Mouse (Mus musculus): ENCODE data around the gene Rrnad1. TPM values are rescaled to one million over a fixed set of nuclear protein-coding genes. Genes with fewer than 3 reads are reported as not detected.

Gene Rrnad1
- polyA plus RNA-seq, 1 experiment from 2014 or later = 19.1 TPM

DNA sequence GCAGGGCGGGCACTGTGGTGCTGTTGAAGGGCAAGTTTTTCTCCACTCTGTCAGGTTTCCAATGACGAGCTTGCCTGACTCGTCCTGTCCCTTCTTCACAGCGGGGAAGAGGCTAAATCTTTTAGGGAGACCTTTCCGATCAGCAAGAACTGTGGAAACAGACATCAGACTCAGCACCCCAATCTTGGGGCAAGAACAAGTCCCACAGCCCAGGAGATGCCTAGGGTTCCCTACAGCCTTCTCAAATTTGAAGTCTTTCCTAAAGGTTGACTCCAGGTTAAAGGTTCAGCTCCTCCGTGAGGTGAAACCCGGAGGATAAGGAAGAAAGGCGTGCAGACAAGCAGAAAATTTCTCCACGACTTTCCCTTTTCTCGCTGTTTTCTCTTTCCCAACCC is 29.7 kb upstream of the Rrnad1 start:
- 0 out of 2 replicates have a peak, but pooled peaks cover 4% of the 10 kb centered on the region for H3K27me3 ChIP-seq (ENCODE audit: poor library complexity, severe bottlenecking)
- peak overlapping the region; percentile 56 for H3K4me3 ChIP-seq
- H3K9me3 ChIP-seq = no peaks in the 10 kb centered on the region
- H3K27ac ChIP-seq = peak overlapping the region; percentile 96
- peaks cover 55% of the 10 kb centered on the region for H3K4me1 ChIP-seq
- H3K36me3 ChIP-seq (replicated peaks) = peaks cover 2% of the 10 kb centered on the region
- 3% methylated on average over 10 of the region's 10 CpGs for WGBS
- DNase-seq (ENCODE audit: extremely low spot score, low spot score) = no peak

GRCm38 (mm10) chr3:87959371-87959770 is 28.9 kb upstream of the Rrnad1 start:
- H3K27me3 ChIP-seq (ENCODE audit: poor library complexity, severe bottlenecking) = 0 out of 2 replicates have a peak, but pooled peaks cover 4% of the 10 kb centered on the region
- H3K4me1 ChIP-seq = peaks cover 55% of the 10 kb centered on the region
- 59% methylated on average over 7 of the region's 7 CpGs for WGBS
- H3K9me3 ChIP-seq = no peaks in the 10 kb centered on the region
- H3K27ac ChIP-seq = peak overlapping the region; percentile 96
- no peak for DNase-seq (ENCODE audit: extremely low spot score, low spot score)
- H3K36me3 ChIP-seq (replicated peaks) = peaks cover 11% of the 10 kb centered on the region
- no peak overlapping the region for H3K4me3 ChIP-seq

DNA sequence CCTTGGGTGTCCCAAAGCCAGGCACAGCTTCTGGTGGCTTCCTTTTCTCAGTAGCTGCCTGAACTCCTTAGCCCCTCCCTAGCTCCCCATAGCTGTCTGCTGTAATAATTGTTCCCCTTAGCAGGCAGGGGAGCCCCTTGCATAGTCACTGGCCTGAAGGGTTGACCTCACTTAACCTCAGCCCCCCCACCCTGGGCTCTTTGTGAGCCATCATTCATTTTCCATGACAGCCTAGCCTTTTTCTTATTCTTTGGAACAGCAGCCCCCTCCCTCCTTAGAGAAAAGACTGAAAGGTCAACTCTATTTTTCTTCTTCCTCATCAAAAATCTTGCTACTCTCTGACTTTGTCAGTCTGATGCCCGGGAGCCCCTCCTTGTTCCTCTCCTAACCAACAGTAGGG is 28.4 kb upstream of the Rrnad1 start:
- H3K27ac ChIP-seq = peak overlapping the region; percentile 96
- no peak for DNase-seq (ENCODE audit: extremely low spot score, low spot score)
- H3K36me3 ChIP-seq (replicated peaks) = peaks cover 15% of the 10 kb centered on the region
- H3K4me1 ChIP-seq = peaks cover 55% of the 10 kb centered on the region
- no peaks in the 10 kb centered on the region for H3K9me3 ChIP-seq
- H3K4me3 ChIP-seq = no peak overlapping the region; the same call in none of the 2 replicates
- WGBS = 26% methylated on average over 1 of the region's 1 CpGs
- H3K27me3 ChIP-seq (ENCODE audit: poor library complexity, severe bottlenecking) = 0 out of 2 replicates have a peak, but pooled peaks cover 4% of the 10 kb centered on the region

GRCm38 (mm10) chr3:87958476-87958875 is 28.0 kb upstream of the Rrnad1 start:
- H3K27me3 ChIP-seq (ENCODE audit: poor library complexity, severe bottlenecking) = 0 out of 2 replicates have a peak, but pooled peaks cover 4% of the 10 kb centered on the region
- no peak overlapping the region; the same call in none of the 2 replicates for H3K4me3 ChIP-seq
- no peak for DNase-seq (ENCODE audit: extremely low spot score, low spot score)
- peak overlapping the region; percentile 96 for H3K27ac ChIP-seq
- peaks cover 57% of the 10 kb centered on the region for H3K4me1 ChIP-seq
- H3K9me3 ChIP-seq = no peaks in the 10 kb centered on the region
- WGBS = 31% methylated on average over 4 of the region's 4 CpGs
- peaks cover 19% of the 10 kb centered on the region for H3K36me3 ChIP-seq (replicated peaks)

DNA sequence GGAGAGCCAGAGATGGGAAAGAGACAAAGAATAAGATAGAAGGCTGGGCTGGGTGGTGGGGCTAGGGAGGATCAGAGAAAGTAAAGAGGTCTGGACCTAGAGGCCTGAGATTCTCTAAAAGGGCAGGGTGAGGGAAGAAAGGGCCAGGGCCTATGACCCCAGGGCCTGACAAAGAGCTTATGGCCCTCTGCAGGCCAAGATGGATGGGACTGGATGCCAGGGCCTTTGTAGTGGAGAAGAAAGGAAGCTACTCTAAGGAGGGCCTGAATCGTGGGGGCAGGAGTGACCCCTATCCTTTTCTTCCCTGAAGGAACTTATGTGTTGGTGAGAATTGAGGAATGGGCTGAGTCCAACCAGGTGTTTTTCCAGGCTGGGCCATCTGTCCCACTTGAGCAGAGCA is 27.5 kb upstream of the Rrnad1 start:
- H3K27ac ChIP-seq = peak overlapping the region; percentile 96
- WGBS = 0% methylated on average over 1 of the region's 1 CpGs
- H3K4me1 ChIP-seq = peaks cover 61% of the 10 kb centered on the region
- 0 out of 2 replicates have a peak, but pooled peaks cover 4% of the 10 kb centered on the region for H3K27me3 ChIP-seq (ENCODE audit: poor library complexity, severe bottlenecking)
- H3K4me3 ChIP-seq = no peak overlapping the region
- peaks cover 24% of the 10 kb centered on the region for H3K36me3 ChIP-seq (replicated peaks)
- no peak for DNase-seq (ENCODE audit: extremely low spot score, low spot score)
- no peaks in the 10 kb centered on the region for H3K9me3 ChIP-seq

- Histone ChIP-seq H3K4me3 (peak overlapping the region; percentile 76), H3K4me1 (peaks cover 72% of the 10 kb centered on the region), H3K36me3 (replicated peaks) (peaks cover 43% of the 10 kb centered on the region), H3K27me3 (ENCODE audit: poor library complexity, severe bottlenecking) (peaks cover 17% of the 10 kb centered on the region; the same call in 1 of the 2 replicates), H3K27ac (peak overlapping the region; percentile 95), H3K9me3 (no peaks in the 10 kb centered on the region)
- 8% methylated on average over 5 of the region's 5 CpGs for WGBS
- no peak for DNase-seq (ENCODE audit: extremely low spot score, low spot score)
Observed at GRCm38 (mm10) chr3:87952440-87952839, 21.9 kb upstream of the Rrnad1 start.

- H3K4me1 ChIP-seq = peaks cover 74% of the 10 kb centered on the region
- no peak for DNase-seq (ENCODE audit: extremely low spot score, low spot score)
- peaks cover 21% of the 10 kb centered on the region; the same call in 1 of the 2 replicates for H3K27me3 ChIP-seq (ENCODE audit: poor library complexity, severe bottlenecking)
- H3K9me3 ChIP-seq = no peaks in the 10 kb centered on the region
- WGBS = 18% methylated on average over 12 of the region's 12 CpGs
- H3K27ac ChIP-seq = peak overlapping the region; percentile 95
- peak overlapping the region; percentile 76 for H3K4me3 ChIP-seq
- peaks cover 43% of the 10 kb centered on the region for H3K36me3 ChIP-seq (replicated peaks)
Observed at GRCm38 (mm10) chr3:87951946-87952345, 21.4 kb upstream of the Rrnad1 start.

GRCm38 (mm10) chr3:87949955-87950515 is 19.5 kb upstream of the Rrnad1 start:
- Histone ChIP-seq H3K36me3 (replicated peaks) (peaks cover 39% of the 10 kb centered on the region), H3K4me3 (peak overlapping the region; percentile 76), H3K9me3 (no peaks in the 10 kb centered on the region), H3K4me1 (peaks cover 86% of the 10 kb centered on the region), H3K27ac (peak overlapping the region; percentile 95), H3K27me3 (ENCODE audit: poor library complexity, severe bottlenecking) (peaks cover 31% of the 10 kb centered on the region)
- peak; percentile 55 for DNase-seq (ENCODE audit: extremely low spot score, low spot score)
- WGBS = 2% methylated on average over 13 of the region's 13 CpGs

GRCm38 (mm10) chr3:87949266-87949954 is 18.9 kb upstream of the Rrnad1 start:
- H3K4me3 ChIP-seq = peak overlapping the region; percentile 76
- peaks cover 37% of the 10 kb centered on the region for H3K36me3 ChIP-seq (replicated peaks)
- peaks cover 93% of the 10 kb centered on the region for H3K4me1 ChIP-seq
- peak overlapping the region; percentile 95 for H3K27ac ChIP-seq
- no peaks in the 10 kb centered on the region for H3K9me3 ChIP-seq
- DNase-seq (ENCODE audit: extremely low spot score, low spot score) = no peak
- H3K27me3 ChIP-seq (ENCODE audit: poor library complexity, severe bottlenecking) = peaks cover 31% of the 10 kb centered on the region
- WGBS = under 1% methylated on average over 16 of the region's 16 CpGs

- DNase-seq (ENCODE audit: extremely low spot score, low spot score) = peak; percentile 82
- peaks cover 31% of the 10 kb centered on the region for H3K27me3 ChIP-seq (ENCODE audit: poor library complexity, severe bottlenecking)
- H3K9me3 ChIP-seq = no peaks in the 10 kb centered on the region
- peak within 1 kb of the TSS; percentile 95 for H3K27ac ChIP-seq
- peaks cover 100% of the 10 kb centered on the region for H3K4me1 ChIP-seq
- H3K4me3 ChIP-seq = peak within 1 kb of the TSS; percentile 76
- H3K36me3 ChIP-seq (replicated peaks) = peaks cover 35% of the 10 kb centered on the region
- under 1% methylated on average over 35 of the region's 35 CpGs for WGBS
Observed at GRCm38 (mm10) chr3:87948378-87949265, 18.1 kb upstream of the Rrnad1 start, which contains the start of gene Crabp2. Gene Crabp2 (plus strand): TSS chr3:87948666.

GRCm38 (mm10) chr3:87947811-87948199 is 17.3 kb upstream of the Rrnad1 start:
- H3K27me3 ChIP-seq (ENCODE audit: poor library complexity, severe bottlenecking) = peaks cover 31% of the 10 kb centered on the region
- peak overlapping the region; percentile 95 for H3K27ac ChIP-seq
- H3K4me1 ChIP-seq = peaks cover 95% of the 10 kb centered on the region
- WGBS = under 1% methylated on average over 17 of the region's 17 CpGs
- H3K4me3 ChIP-seq = peak overlapping the region; percentile 76
- peak; percentile 89 for DNase-seq (ENCODE audit: extremely low spot score, low spot score)
- H3K36me3 ChIP-seq (replicated peaks) = peaks cover 35% of the 10 kb centered on the region
- no peaks in the 10 kb centered on the region for H3K9me3 ChIP-seq

DNA sequence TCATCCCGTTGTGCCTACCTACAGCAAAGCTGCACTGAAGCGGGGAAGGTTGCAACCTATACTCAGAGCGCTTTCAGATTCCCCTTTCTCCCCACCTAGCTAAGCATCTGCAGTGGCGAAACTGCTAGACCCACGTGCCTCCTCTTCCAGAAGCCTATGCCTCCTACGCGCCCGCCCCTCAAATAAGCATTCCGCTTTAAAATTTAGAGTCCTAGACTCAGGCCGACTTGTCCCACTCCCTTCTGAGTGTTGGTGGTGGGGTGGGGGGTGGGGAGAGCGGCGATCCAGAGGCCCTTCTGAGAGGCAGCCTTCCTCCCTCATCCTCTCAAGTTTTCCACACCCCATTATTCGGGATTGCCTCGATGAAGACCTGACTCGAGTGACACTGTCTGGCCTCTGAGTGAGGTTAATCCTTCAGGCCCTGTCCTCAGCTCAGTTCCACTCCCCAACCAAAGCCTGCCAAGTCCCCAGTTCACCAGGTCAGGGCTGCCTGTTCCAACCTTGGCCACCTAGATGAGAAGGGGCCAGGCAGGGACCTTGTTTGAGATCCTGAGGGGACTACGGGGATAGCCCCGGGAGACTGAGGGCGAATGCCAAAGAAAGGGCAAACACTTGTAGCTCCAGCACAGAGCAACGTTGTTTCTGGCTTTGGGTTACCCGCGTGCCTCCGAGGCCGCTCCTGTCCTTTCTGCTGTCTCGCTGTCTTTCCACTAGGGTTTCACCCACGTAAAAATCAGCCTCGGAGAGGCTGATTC is 16.7 kb upstream of the Rrnad1 start:
- Histone ChIP-seq H3K9me3 (no peaks in the 10 kb centered on the region), H3K4me3 (peak overlapping the region; percentile 76), H3K27ac (peak overlapping the region; percentile 95), H3K4me1 (peaks cover 89% of the 10 kb centered on the region), H3K36me3 (replicated peaks) (peaks cover 34% of the 10 kb centered on the region), H3K27me3 (ENCODE audit: poor library complexity, severe bottlenecking) (peaks cover 31% of the 10 kb centered on the region)
- no peak for DNase-seq (ENCODE audit: extremely low spot score, low spot score)
- under 1% methylated on average over 26 of the region's 26 CpGs for whole genome bisulfite sequencing

Measured in forebrain, embryonic 10.5 days (tissue).